Mouse (Mus musculus): ENCODE results near the gene Kcnq5.

DNA sequence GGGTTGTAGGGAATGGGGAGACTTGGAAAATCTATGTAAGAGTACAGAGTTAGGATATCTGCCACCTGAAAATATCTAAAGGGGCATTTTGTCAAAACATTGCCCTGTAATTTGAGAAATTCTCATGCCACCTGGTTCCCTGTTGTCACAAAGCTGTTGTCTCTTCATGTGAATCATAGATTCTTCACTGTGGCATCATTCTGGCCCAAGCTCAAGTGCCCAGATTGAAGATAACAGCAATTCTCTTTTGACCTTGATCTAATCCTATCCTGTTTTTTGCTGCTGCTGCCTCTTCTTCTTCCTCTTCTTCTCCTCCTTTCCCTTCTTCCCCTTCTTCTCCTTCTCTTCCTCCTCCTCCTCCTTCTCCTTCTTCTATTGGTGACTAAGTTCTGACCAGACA is 240.5 kb downstream of the Kcnq5 start:
- TF ChIP-seq POLR2A (IDR thresholded peaks at IDR 0.05; ENCODE audit: control insufficient read depth, low read depth, low read length) (no peak), CTCF (IDR thresholded peaks at IDR 0.05; ENCODE audit: control insufficient read depth, insufficient read depth, insufficient replicate concordance, low read depth, low read length) (no peak)
